Mouse (Mus musculus) myocyte (in vitro differentiated cells): ENCODE data around the gene Dennd1a.

ENCODE experiments used
- CEBPB ChIP-seq: IDR thresholded peaks from 2 replicates; pipeline ENCODE4 v1.6.1; 2011; ENCODE audit warnings: mild to moderate bottlenecking, moderate library complexity; ENCODE audit not compliant: poor library complexity, insufficient read depth, severe bottlenecking
- E2F4 ChIP-seq: IDR thresholded peaks from one replicate; pipeline ENCODE4 v1.6.1; 2011; ENCODE audit warnings: mild to moderate bottlenecking, control low read depth, moderate library complexity; ENCODE audit not compliant: insufficient read depth
- MAX ChIP-seq: IDR thresholded peaks from one replicate; pipeline ENCODE4 v1.6.1; 2011; ENCODE audit warnings: low read depth, mild to moderate bottlenecking, control low read depth
- MYOD1 ChIP-seq, 3 experiments: IDR thresholded peaks; one replicate each; pipeline ENCODE4 v1.6.1; 2011; ENCODE audit warnings: control low read depth in 2 of 3, low read depth in 2 of 3, mild to moderate bottlenecking in 2 of 3, moderate library complexity in 1 of 3; ENCODE audit not compliant: insufficient read length in 2 of 3, control insufficient read depth in 1 of 3
- MYOG ChIP-seq, 3 experiments: IDR thresholded peaks; one replicate each; pipeline ENCODE4 v1.6.1; 2011; ENCODE audit warnings: control low read depth in 2 of 3, low read depth in 2 of 3, mild to moderate bottlenecking in 2 of 3; ENCODE audit not compliant: insufficient read length in 2 of 3, control insufficient read depth in 1 of 3, insufficient read depth in 1 of 3
- POLR2A ChIP-seq: IDR thresholded peaks from one replicate; pipeline ENCODE4 v1.6.1; 2011; ENCODE audit warnings: low read depth, mild to moderate bottlenecking, control low read depth, moderate library complexity; ENCODE audit not compliant: insufficient read length
- POLR2AphosphoS2 ChIP-seq: IDR thresholded peaks from one replicate; pipeline ENCODE4 v1.6.1; 2011; ENCODE audit warnings: low read depth, control low read depth; ENCODE audit not compliant: insufficient read length
- REST ChIP-seq: IDR thresholded peaks from one replicate; pipeline ENCODE4 v1.6.1; 2011; ENCODE audit warnings: mild to moderate bottlenecking, control low read depth, moderate library complexity; ENCODE audit not compliant: insufficient read depth, insufficient read length
- SRF ChIP-seq: IDR thresholded peaks from one replicate; pipeline ENCODE4 v1.6.1; 2011; ENCODE audit warnings: low read depth; ENCODE audit not compliant: control insufficient read depth, insufficient read length
- TCF12 ChIP-seq: IDR thresholded peaks from one replicate; pipeline ENCODE4 v1.6.1; 2011; ENCODE audit warnings: mild to moderate bottlenecking, control low read depth; ENCODE audit not compliant: poor library complexity, insufficient read depth, severe bottlenecking
- TCF3 ChIP-seq: IDR thresholded peaks from one replicate; pipeline ENCODE4 v1.6.1; 2011; ENCODE audit warnings: low read depth, control low read depth; ENCODE audit not compliant: insufficient read length
- USF1 ChIP-seq: IDR thresholded peaks from one replicate; pipeline ENCODE4 v1.6.1; 2011; ENCODE audit warnings: low read depth, mild to moderate bottlenecking, control low read depth, moderate library complexity

- no peak for TF ChIP-seq MAX
- no peak for TF ChIP-seq POLR2A
- no peak for TF ChIP-seq MYOD1 (IDR thresholded peaks at IDR 0.05; ENCODE audit: control insufficient read depth in 1 of 3, insufficient read length in 2 of 3, low read depth in 2 of 3)
- no peak for TF ChIP-seq POLR2AphosphoS2
- TF ChIP-seq TCF12: no peak
- no peak for TF ChIP-seq USF1
- TF ChIP-seq MYOG (IDR thresholded peaks at IDR 0.05; ENCODE audit: control insufficient read depth in 1 of 3, insufficient read depth in 1 of 3, insufficient read length in 2 of 3, low read depth in 2 of 3): no peak
- TF ChIP-seq CEBPB: no peak
- TF ChIP-seq E2F4: no peak
- TF ChIP-seq REST: no peak
- no peak for TF ChIP-seq TCF3
- TF ChIP-seq SRF: no peak
These were observed 13.8 kb upstream of the Dennd1a start for GRCm38 (mm10) chr2:38300941-38301340.
